Comparison of ENCODE assay signal across 35 mouse cellular contexts in the genomic region with DNA sequence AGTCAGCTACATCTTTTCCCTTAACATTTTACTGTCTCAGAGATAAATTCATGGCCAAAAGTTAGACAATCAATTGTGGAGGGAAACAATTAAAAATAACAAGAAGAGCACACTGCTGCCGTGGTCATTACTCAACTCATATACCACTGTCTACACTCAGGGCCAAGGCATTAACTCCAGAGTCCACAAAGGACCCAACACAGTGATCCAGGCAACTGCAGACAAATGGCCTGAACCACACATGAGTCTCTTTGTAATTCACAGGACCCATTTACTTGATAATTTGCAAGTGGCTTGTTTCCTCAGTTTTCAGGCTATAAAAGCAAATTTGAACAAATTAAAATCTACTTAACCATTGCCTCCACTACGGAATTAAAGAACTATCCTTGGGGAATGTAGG.
"Had no signal": no experiment of that assay in that cellular context is flagged by ENCODE, and none has a peak within 500 bp of the region (broad histone marks: within the 10 kb centered on the region; RNA-seq: fewer than 3 reads in every experiment).

No protein-coding gene starts in this region.

- H3K27ac ChIP-seq: heart, embryonic 10.5 days; heart, embryonic 13.5 days; heart, embryonic 15.5 days; hindbrain, embryonic 10.5 days; hindbrain, embryonic 12.5 days; hindbrain, embryonic 13.5 days; hindbrain, embryonic 14.5 days; hindbrain, embryonic 15.5 days; hindbrain, postnatal 0 days; intestine, embryonic 15.5 days; kidney, embryonic 15.5 days; kidney, postnatal 0 days; layer of hippocampus, adult 2 months had no signal

- H3K27me3 ChIP-seq: heart, embryonic 12.5 days; heart, embryonic 13.5 days; heart, embryonic 15.5 days; hindbrain, embryonic 12.5 days; hindbrain, embryonic 13.5 days; hindbrain, embryonic 15.5 days; intestine, embryonic 15.5 days; kidney, embryonic 15.5 days had no signal

- H3K4me3 ChIP-seq: heart, embryonic 10.5 days; heart, embryonic 12.5 days; heart, embryonic 13.5 days; heart, embryonic 15.5 days; hindbrain, embryonic 10.5 days; hindbrain, embryonic 12.5 days; hindbrain, embryonic 13.5 days; hindbrain, embryonic 15.5 days; intestine, embryonic 15.5 days; kidney, embryonic 15.5 days; layer of hippocampus, adult 2 months had no signal

- H3K36me3 ChIP-seq: heart, embryonic 10.5 days; heart, embryonic 12.5 days; heart, embryonic 13.5 days; heart, embryonic 15.5 days; hindbrain, embryonic 10.5 days; hindbrain, embryonic 12.5 days; hindbrain, embryonic 13.5 days; hindbrain, embryonic 15.5 days; intestine, embryonic 15.5 days; kidney, embryonic 15.5 days had no signal

- ATAC-seq: hindbrain, embryonic 16.5 days; hindbrain, postnatal 0 days; inflammation-experienced regulatory T-cells, adult 6 months; intestine, embryonic 15.5 days; intestine, embryonic 16.5 days; intestine, postnatal 0 days had no signal

- H3K9ac ChIP-seq: heart, embryonic 12.5 days; heart, embryonic 13.5 days; heart, embryonic 15.5 days; hindbrain, embryonic 12.5 days; hindbrain, embryonic 13.5 days; hindbrain, embryonic 14.5 days; hindbrain, embryonic 15.5 days; intestine, embryonic 15.5 days; kidney, embryonic 15.5 days had no signal

- DNase-seq: heart, postnatal 10 days; heart, postnatal 14 days; heart, postnatal 36 days; heart, postnatal 4 days; kidney, adult 11 months; kidney, adult 18-20 months; kidney, adult 2 months; kidney, adult 8-10 months; kidney, adult 9 months; kidney, postnatal 10 days; kidney, postnatal 14 days; kidney, postnatal 25 days; kidney, postnatal 36 days; kidney, postnatal 4 days; layer of hippocampus, adult 9-11 months; layer of hippocampus, postnatal 36 days had no signal

- H3K4me1 ChIP-seq: heart, embryonic 10.5 days; heart, embryonic 12.5 days; heart, embryonic 13.5 days; heart, embryonic 15.5 days; hindbrain, embryonic 12.5 days; hindbrain, embryonic 15.5 days; intestine, embryonic 15.5 days; kidney, embryonic 15.5 days had no signal

- H3K9me3 ChIP-seq: heart, embryonic 10.5 days; heart, embryonic 12.5 days; heart, embryonic 15.5 days; hindbrain, embryonic 10.5 days; hindbrain, embryonic 12.5 days; hindbrain, embryonic 13.5 days; hindbrain, embryonic 15.5 days; intestine, embryonic 15.5 days; kidney, embryonic 15.5 days had no signal

- H3K4me2 ChIP-seq: heart, embryonic 11.5 days; heart, embryonic 12.5 days; heart, embryonic 13.5 days; heart, embryonic 15.5 days; hindbrain, embryonic 12.5 days; hindbrain, embryonic 13.5 days; hindbrain, embryonic 14.5 days; hindbrain, embryonic 15.5 days; intestine, embryonic 15.5 days; kidney, embryonic 15.5 days had no signal
